Mouse (Mus musculus) testis, adult 2 months (tissue): Measurements from ENCODE around the gene Lamp2.
"Not testable (repeated sequence)": the region's sequence is repeated elsewhere in the genome, so short reads cannot be mapped to it uniquely, and the experiment has no call there.

Experiments
- CTCF ChIP-seq: fragments of 200-500 bp; IDR thresholded peaks from 2 replicates; pipeline ENCODE4 v1.5.1; 2012; ENCODE audit warnings: low read depth, mild to moderate bottlenecking, inconsistent platforms, low read length, moderate library complexity; ENCODE audit not compliant: control insufficient read depth, insufficient read depth, insufficient replicate concordance
- POLR2A ChIP-seq: fragments of 200-500 bp; IDR thresholded peaks from 2 replicates; pipeline ENCODE4 v1.6.1; 2012; ENCODE audit warnings: low read depth, mild to moderate bottlenecking, inconsistent platforms, low read length, moderate library complexity; ENCODE audit not compliant: control insufficient read depth

DNA sequence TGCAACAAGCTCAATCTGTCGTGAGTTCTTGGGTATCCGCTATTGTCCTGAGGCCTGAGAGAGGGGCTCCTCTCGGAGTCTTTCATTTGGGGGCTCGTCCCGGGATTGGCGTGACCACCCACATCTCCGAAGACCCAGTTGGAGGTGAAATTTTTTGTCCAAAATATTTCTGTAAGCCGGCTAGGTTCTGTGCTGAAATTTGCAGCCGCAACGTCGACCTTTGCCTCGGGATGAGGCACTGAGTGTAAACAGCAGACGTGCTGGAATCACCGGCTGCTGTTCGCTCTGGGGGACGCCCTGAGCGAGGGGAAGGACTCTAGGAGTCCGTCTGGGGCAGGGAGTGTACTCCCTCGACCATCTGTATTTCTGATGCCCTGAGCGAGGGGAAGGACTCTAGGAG, 29.2 kb upstream of the Lamp2 start:
- TF ChIP-seq CTCF, POLR2A: not testable (repeated sequence)
